Comparison of ENCODE assay signal across 8 mouse cellular contexts in the genomic region with DNA sequence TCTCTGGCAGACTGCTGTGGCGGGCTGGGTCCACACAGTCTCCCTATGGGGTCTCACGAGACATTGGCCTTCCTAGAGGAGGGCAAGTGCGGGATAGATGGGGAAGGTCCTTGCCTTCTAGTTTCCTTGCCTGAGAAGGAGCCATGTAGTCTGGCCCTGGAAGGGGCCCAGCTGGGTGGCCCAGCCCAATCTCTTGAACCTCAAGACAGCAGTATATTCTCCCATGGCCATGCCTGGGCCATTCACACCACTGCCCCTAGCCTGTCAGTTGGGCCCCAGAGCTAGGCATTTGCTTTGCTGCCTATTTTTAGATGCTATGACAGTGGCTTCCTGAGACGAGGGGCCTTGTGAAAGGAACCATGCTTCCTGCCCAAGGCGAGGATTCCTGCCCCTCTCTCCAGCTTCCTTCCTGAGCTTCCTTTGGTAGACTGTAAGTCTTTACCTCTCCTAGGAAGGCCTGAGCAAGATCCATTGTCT. TPM values are rescaled to one million over a fixed set of nuclear protein-coding genes. Genes with fewer than 3 reads are reported as not detected.
DNase-seq lines count a peak whose midpoint lies in the region; ATAC-seq lines count a peak whose summit lies in the region.

No protein-coding gene starts in this region.

- H3K9ac ChIP-seq in midbrain, embryonic 15.5 days = no peak overlapping the region
- peak overlapping the region; percentile 97 for H3K9ac ChIP-seq in heart, embryonic 12.5 days
- no peak overlapping the region for H3K9ac ChIP-seq in stomach, embryonic 14.5 days (replicated peaks; ENCODE audit: low read depth, low read length)

- no peak for DNase-seq in midbrain, embryonic 10.5 days (ENCODE audit: low spot score)
- DNase-seq in kidney, postnatal 14 days = peak; percentile 69
- no peak for DNase-seq in layer of hippocampus, adult 18-20 months (ENCODE audit: low spot score in 2 of 2)
- DNase-seq in ovary, postnatal 10 days (ENCODE audit: low spot score) = no peak
- DNase-seq in ovary, postnatal 36 days (ENCODE audit: low spot score) = no peak

- H3K4me1 ChIP-seq in midbrain, embryonic 15.5 days = peaks cover 46% of the 10 kb centered on the region
- peaks cover 31% of the 10 kb centered on the region for H3K4me1 ChIP-seq in midbrain, embryonic 10.5 days
- H3K4me1 ChIP-seq in heart, embryonic 12.5 days (replicated peaks) = peaks cover 80% of the 10 kb centered on the region
- H3K4me1 ChIP-seq in stomach, embryonic 14.5 days (ENCODE audit: control insufficient read depth, insufficient read depth, low read length) = peaks cover 58% of the 10 kb centered on the region

- H3K4me2 ChIP-seq in midbrain, embryonic 15.5 days = no peak overlapping the region
- H3K4me2 ChIP-seq in heart, embryonic 12.5 days = peak overlapping the region; percentile 95
- H3K4me2 ChIP-seq in stomach, embryonic 14.5 days (replicated peaks; ENCODE audit: low read depth, low read length) = 0 out of 2 replicates have a peak overlapping the region, but pooled peaks have one; percentile 5

- H3K9me3 ChIP-seq in midbrain, embryonic 15.5 days = no peaks in the 10 kb centered on the region
- H3K9me3 ChIP-seq in midbrain, embryonic 10.5 days (replicated peaks) = no peaks in the 10 kb centered on the region
- no peaks in the 10 kb centered on the region for H3K9me3 ChIP-seq in heart, embryonic 12.5 days (replicated peaks)
- no peaks in the 10 kb centered on the region for H3K9me3 ChIP-seq in stomach, embryonic 14.5 days (ENCODE audit: control insufficient read depth, low read depth, low read length)

- no peak overlapping the region for H3K4me3 ChIP-seq in midbrain, embryonic 15.5 days
- H3K4me3 ChIP-seq in midbrain, embryonic 10.5 days = no peak overlapping the region
- peak overlapping the region; percentile 12 for H3K4me3 ChIP-seq in heart, embryonic 12.5 days
- H3K4me3 ChIP-seq in stomach, embryonic 14.5 days (ENCODE audit: low read depth, low read length) = no peak overlapping the region

- no peak for ATAC-seq in midbrain, embryonic 15.5 days (replicated peaks)
- ATAC-seq in heart, embryonic 12.5 days (ENCODE audit: insufficient number of reproducible peaks, low FRiP score) = peak; percentile 74
- ATAC-seq in stomach, embryonic 14.5 days (ENCODE audit: insufficient number of reproducible peaks, insufficient read depth, low FRiP score, low read depth) = no peak

- H3K27me3 ChIP-seq in midbrain, embryonic 15.5 days (replicated peaks) = no peaks in the 10 kb centered on the region
- H3K27me3 ChIP-seq in midbrain, embryonic 10.5 days (ENCODE audit: low read depth, poor library complexity, severe bottlenecking) = no peaks in the 10 kb centered on the region
- no peaks in the 10 kb centered on the region for H3K27me3 ChIP-seq in heart, embryonic 12.5 days (replicated peaks)
- no peaks in the 10 kb centered on the region for H3K27me3 ChIP-seq in stomach, embryonic 14.5 days (ENCODE audit: control insufficient read depth, insufficient read depth, low read length)

- 0 out of 2 replicates have a peak, but pooled peaks cover 3% of the 10 kb centered on the region for H3K36me3 ChIP-seq in midbrain, embryonic 15.5 days (replicated peaks)
- H3K36me3 ChIP-seq in midbrain, embryonic 10.5 days = peaks cover 82% of the 10 kb centered on the region
- peaks cover 54% of the 10 kb centered on the region for H3K36me3 ChIP-seq in heart, embryonic 12.5 days
- peaks cover 33% of the 10 kb centered on the region for H3K36me3 ChIP-seq in stomach, embryonic 14.5 days (ENCODE audit: control insufficient read depth, insufficient read depth, low read length)

- peak overlapping the region; percentile 15; the same call in 1 of the 2 replicates for H3K27ac ChIP-seq in midbrain, embryonic 15.5 days
- H3K27ac ChIP-seq in midbrain, embryonic 10.5 days (replicated peaks) = no peak overlapping the region
- peak overlapping the region; percentile 96 for H3K27ac ChIP-seq in heart, embryonic 12.5 days (ENCODE audit: poor library complexity, severe bottlenecking)
- peak overlapping the region; percentile 82 for H3K27ac ChIP-seq in stomach, embryonic 14.5 days (ENCODE audit: low read length)

- 77% methylated on average over 5 of the region's 5 CpGs for WGBS in midbrain, embryonic 15.5 days
- 82% methylated on average over 5 of the region's 5 CpGs for WGBS in midbrain, embryonic 10.5 days
- 9% methylated on average over 5 of the region's 5 CpGs for WGBS in heart, embryonic 12.5 days
- 64% methylated on average over 5 of the region's 5 CpGs for WGBS in stomach, embryonic 14.5 days

RNA-seq across cellular contexts. Expression of a gene that starts 5.7 kb away (rescaled TPM):
- polyA plus RNA-seq in midbrain, embryonic 15.5 days (2015; fragmentation: Nextera tagmentation; extraction: Ambion mirVana) = 374 and 398 TPM in 2 replicates
- polyA plus RNA-seq in midbrain, embryonic 10.5 days (2016; fragmentation: Nextera tagmentation; extraction: Ambion mirVana) = 267 and 279 TPM in 2 replicates
- polyA plus RNA-seq in heart, embryonic 12.5 days (2016; fragmentation: Nextera tagmentation; extraction: Ambion mirVana) = 701 and 712 TPM in 2 replicates
- 705 and 725 TPM in 2 replicates for polyA plus RNA-seq in stomach, embryonic 14.5 days (2014; fragmentation: Nextera tagmentation; extraction: Ambion mirVana)
- total RNA-seq in layer of hippocampus, adult 18-20 months (2021) = 100 to 1,000 TPM; 459 to 481 TPM

RNA-seq across cellular contexts. Expression of a gene that starts 10.8 kb away (rescaled TPM):
- polyA plus RNA-seq in midbrain, embryonic 15.5 days (2015; fragmentation: Nextera tagmentation; extraction: Ambion mirVana) = 103 and 114 TPM in 2 replicates
- 136 and 142 TPM in 2 replicates for polyA plus RNA-seq in midbrain, embryonic 10.5 days (2016; fragmentation: Nextera tagmentation; extraction: Ambion mirVana)
- polyA plus RNA-seq in heart, embryonic 12.5 days (2016; fragmentation: Nextera tagmentation; extraction: Ambion mirVana) = 57.1 and 61.7 TPM in 2 replicates
- polyA plus RNA-seq in stomach, embryonic 14.5 days (2014; fragmentation: Nextera tagmentation; extraction: Ambion mirVana) = 61.3 and 66.6 TPM in 2 replicates
- total RNA-seq in layer of hippocampus, adult 18-20 months (2021) = 10 to 100 TPM; 39.1 to 48.2 TPM

RNA-seq across cellular contexts. Expression of a gene that starts 36.2 kb away (rescaled TPM):
- polyA plus RNA-seq in midbrain, embryonic 15.5 days (2015; fragmentation: Nextera tagmentation; extraction: Ambion mirVana) = 1.3 and 1.6 TPM in 2 replicates
- 0.62 and 0.93 TPM in 2 replicates for polyA plus RNA-seq in midbrain, embryonic 10.5 days (2016; fragmentation: Nextera tagmentation; extraction: Ambion mirVana)
- 3.8 and 4.3 TPM in 2 replicates for polyA plus RNA-seq in heart, embryonic 12.5 days (2016; fragmentation: Nextera tagmentation; extraction: Ambion mirVana)
- polyA plus RNA-seq in stomach, embryonic 14.5 days (2014; fragmentation: Nextera tagmentation; extraction: Ambion mirVana) = 22.5 and 27.0 TPM in 2 replicates
- total RNA-seq in layer of hippocampus, adult 18-20 months (2021) = under 1 TPM in 1 of 2 experiments, not detected in 1; 0.07 TPM

RNA-seq across cellular contexts. Expression of a gene that starts 47.9 kb away (rescaled TPM):
- 1.3 and 1.8 TPM in 2 replicates for polyA plus RNA-seq in midbrain, embryonic 15.5 days (2015; fragmentation: Nextera tagmentation; extraction: Ambion mirVana)
- polyA plus RNA-seq in midbrain, embryonic 10.5 days (2016; fragmentation: Nextera tagmentation; extraction: Ambion mirVana) = 0.69 and 1.1 TPM in 2 replicates
- 12.9 and 15.8 TPM in 2 replicates for polyA plus RNA-seq in heart, embryonic 12.5 days (2016; fragmentation: Nextera tagmentation; extraction: Ambion mirVana)
- polyA plus RNA-seq in stomach, embryonic 14.5 days (2014; fragmentation: Nextera tagmentation; extraction: Ambion mirVana) = 4.2 and 6.0 TPM in 2 replicates
- total RNA-seq in layer of hippocampus, adult 18-20 months (2021) = under 1 TPM; 0.28 to 0.40 TPM

RNA-seq across cellular contexts. Expression of a gene that starts 53.4 kb away (rescaled TPM):
- 0.66 and 0.97 TPM in 2 replicates for polyA plus RNA-seq in midbrain, embryonic 15.5 days (2015; fragmentation: Nextera tagmentation; extraction: Ambion mirVana)
- 4.7 and 6.0 TPM in 2 replicates for polyA plus RNA-seq in midbrain, embryonic 10.5 days (2016; fragmentation: Nextera tagmentation; extraction: Ambion mirVana)
- polyA plus RNA-seq in heart, embryonic 12.5 days (2016; fragmentation: Nextera tagmentation; extraction: Ambion mirVana) = 7.0 and 7.7 TPM in 2 replicates
- 1.3 and 1.6 TPM in 2 replicates for polyA plus RNA-seq in stomach, embryonic 14.5 days (2014; fragmentation: Nextera tagmentation; extraction: Ambion mirVana)
- under 1 TPM in 1 of 2 experiments, not detected in 1; 0.17 TPM for total RNA-seq in layer of hippocampus, adult 18-20 months (2021)
